Mouse (Mus musculus): ENCODE data around the gene Rilp.

- TF ChIP-seq CTCF (IDR thresholded peaks at IDR 0.05; ENCODE audit: low read depth) (no peak), EP300 (optimal IDR thresholded peaks at IDR 0.05) (no peak)
Measured at GRCm38 (mm10) chr11:75473376-75473775, 36.5 kb upstream of the Rilp start.
